Mouse (Mus musculus) CH12.LX (cell line): ENCODE results near the gene Kcmf1. TPM values are rescaled to one million over a fixed set of nuclear protein-coding genes. Genes with fewer than 3 reads are reported as not detected.
A peak's percentile ranks its signal among the peaks of the same experiment; 100 is the strongest.

ENCODE experiments used
- DNase-seq: peaks from one replicate; pipeline ENCODE4 v3.0.0-alpha.2; 2013; ENCODE audit errors: extremely low read depth
- H3K27ac ChIP-seq: 2 replicates; pipeline ENCODE4 v1.5.1; 2012; ENCODE audit warnings: low read depth, mild to moderate bottlenecking, control low read depth, moderate library complexity; ENCODE audit not compliant: insufficient read depth
- H3K27me3 ChIP-seq: replicated peaks from 2 replicates; pipeline ENCODE3; 2012; ENCODE audit warnings: inconsistent platforms
- H3K36me3 ChIP-seq, 2 experiments: replicated peaks in 1 of 2; 2 replicates each; pipeline versions ENCODE3 to v1.6.1; 2012; ENCODE audit warnings: inconsistent platforms in 1 of 2, low read length in 1 of 2, mild to moderate bottlenecking in 1 of 2, mixed read lengths in 1 of 2, moderate library complexity in 1 of 2; ENCODE audit not compliant: control insufficient read depth in 1 of 2, insufficient read depth in 1 of 2
- H3K4me1 ChIP-seq, 2 experiments: 2 replicates each; pipeline ENCODE4 v1.6.1; 2012; ENCODE audit warnings: inconsistent platforms in 1 of 2, moderate library complexity in 1 of 2; ENCODE audit not compliant: insufficient read depth in 2 of 2, control insufficient read depth in 1 of 2
- H3K4me2 ChIP-seq: 2 replicates; pipeline ENCODE4 v1.6.1; 2012; ENCODE audit warnings: low read depth, mild to moderate bottlenecking, control low read depth; ENCODE audit not compliant: poor library complexity, insufficient read depth, severe bottlenecking
- H3K4me3 ChIP-seq, 3 experiments: fragments of 150-350 bp in 1 of 3; sonication (generic) in 1 of 3; replicated peaks in 1 of 3; 2 replicates each; pipeline versions ENCODE3 to v1.5.1; 2011 to 2012; ENCODE audit warnings: low read depth in 2 of 3, low read length in 2 of 3, mild to moderate bottlenecking in 2 of 3, moderate library complexity in 2 of 3, control low read depth in 1 of 3, improper control_type of control experiment in 1 of 3, inconsistent platforms in 1 of 3, mixed read lengths in 1 of 3; ENCODE audit not compliant: poor library complexity in 1 of 3
- H3K79me2 ChIP-seq: replicated peaks from 2 replicates; pipeline ENCODE4 v1.6.1; 2012; ENCODE audit warnings: mild to moderate bottlenecking, moderate library complexity; ENCODE audit not compliant: control insufficient read depth, poor library complexity, insufficient read depth, severe bottlenecking; ENCODE audit errors: extremely low read depth
- H3K9ac ChIP-seq: 2 replicates; pipeline ENCODE4 v1.6.1; 2012; ENCODE audit warnings: low read depth, mild to moderate bottlenecking, control low read depth, moderate library complexity; ENCODE audit not compliant: insufficient read depth
- H3K9me3 ChIP-seq: replicated peaks from 2 replicates; pipeline ENCODE3; 2012; ENCODE audit warnings: low read length, inconsistent platforms, mixed read lengths
- BHLHE40 ChIP-seq: IDR thresholded peaks from 2 replicates; pipeline ENCODE4 v1.6.1; 2011; ENCODE audit warnings: mild to moderate bottlenecking, low read depth, low read length, improper control_type of control experiment
- CTCF ChIP-seq, 2 experiments: IDR thresholded peaks in 1 of 2; conservative IDR thresholded peaks in 1 of 2; 2 replicates each; pipeline ENCODE4 v1.5.1; 2011 to 2012; ENCODE audit warnings: low read depth in 2 of 2, low read length in 2 of 2, improper control_type of control experiment in 1 of 2, inconsistent platforms in 1 of 2, mild to moderate bottlenecking in 1 of 2, moderate library complexity in 1 of 2
- E2F4 ChIP-seq: IDR thresholded peaks from 2 replicates; pipeline ENCODE4 v1.6.1; 2011; ENCODE audit warnings: low read depth, low read length, improper control_type of control experiment; ENCODE audit not compliant: insufficient replicate concordance
- EP300 ChIP-seq: IDR thresholded peaks from 2 replicates; pipeline ENCODE4 v1.6.1; 2011; ENCODE audit warnings: low read length, improper control_type of control experiment
- GABPA ChIP-seq: IDR thresholded peaks from 2 replicates; pipeline ENCODE4 v1.6.1; 2012; ENCODE audit warnings: low read depth, low read length, improper control_type of control experiment, inconsistent platforms; ENCODE audit not compliant: insufficient replicate concordance
- HCFC1 ChIP-seq: IDR thresholded peaks from 2 replicates; pipeline ENCODE4 v1.6.1; 2012; ENCODE audit warnings: low read depth, mild to moderate bottlenecking, inconsistent platforms, low read length, improper control_type of control experiment
- IRF4 ChIP-seq: IDR thresholded peaks from 2 replicates; pipeline ENCODE4 v1.6.1; 2014; ENCODE audit warnings: low read depth, mild to moderate bottlenecking, inconsistent platforms, low read length, improper control_type of control experiment
- JUND ChIP-seq: conservative IDR thresholded peaks from 2 replicates; pipeline ENCODE4 v1.6.1; 2011; ENCODE audit warnings: low read depth, low read length, improper control_type of control experiment
- MAFK ChIP-seq: IDR thresholded peaks from 2 replicates; pipeline ENCODE4 v1.6.1; 2011; ENCODE audit warnings: low read length, improper control_type of control experiment; ENCODE audit not compliant: insufficient replicate concordance
- MAX ChIP-seq: IDR thresholded peaks from 2 replicates; pipeline ENCODE4 v1.6.1; 2011; ENCODE audit warnings: low read length, improper control_type of control experiment
- MXI1 ChIP-seq: IDR thresholded peaks from 2 replicates; pipeline ENCODE4 v1.6.1; 2011; ENCODE audit warnings: mild to moderate bottlenecking, low read depth, low read length, improper control_type of control experiment
- MYC ChIP-seq: IDR thresholded peaks from 2 replicates; pipeline ENCODE4 v1.6.1; 2011; ENCODE audit warnings: low read depth, mild to moderate bottlenecking, improper control_type of control experiment, low read length
- POLR2A ChIP-seq: IDR thresholded peaks from 2 replicates; pipeline ENCODE4 v1.6.1; 2011; ENCODE audit warnings: low read depth, mild to moderate bottlenecking, improper control_type of control experiment, low read length
- POLR2AphosphoS2 ChIP-seq: IDR thresholded peaks from 2 replicates; pipeline ENCODE4 v1.6.1; 2011; ENCODE audit warnings: low read depth, low read length, improper control_type of control experiment
- RCOR1 ChIP-seq: conservative IDR thresholded peaks from 2 replicates; pipeline ENCODE4 v1.6.1; 2012; ENCODE audit warnings: low read depth, mild to moderate bottlenecking, inconsistent platforms, low read length, improper control_type of control experiment
- SIN3A ChIP-seq: IDR thresholded peaks from 2 replicates; pipeline ENCODE4 v1.6.1; 2012; ENCODE audit warnings: low read length, improper control_type of control experiment, inconsistent platforms
- SMC3 ChIP-seq: IDR thresholded peaks from 2 replicates; pipeline ENCODE4 v1.6.1; 2011; ENCODE audit warnings: low read depth, low read length, improper control_type of control experiment
- TBP ChIP-seq: conservative IDR thresholded peaks from 2 replicates; pipeline ENCODE4 v1.6.1; 2011; ENCODE audit warnings: low read depth, low read length, improper control_type of control experiment
- USF2 ChIP-seq: conservative IDR thresholded peaks from 2 replicates; pipeline ENCODE4 v1.6.1; 2011; ENCODE audit warnings: low read depth, low read length, improper control_type of control experiment
- ZKSCAN1 ChIP-seq: IDR thresholded peaks from 2 replicates; pipeline ENCODE4 v1.6.1; 2012; ENCODE audit warnings: low read depth, inconsistent platforms, low read length, improper control_type of control experiment, borderline replicate concordance
- ZMIZ1 ChIP-seq: IDR thresholded peaks from 2 replicates; pipeline ENCODE4 v1.6.1; 2012; ENCODE audit warnings: low read depth, mild to moderate bottlenecking, inconsistent platforms, low read length, improper control_type of control experiment
- dilution Hi-C: fragments of 300-500 bp; cut with MboI; formaldehyde crosslinking; loops from 2 replicates; pipeline ENCODE4 v1.14.3; 2020; ENCODE audit warnings: low sequenced_read_pairs; ENCODE audit not compliant: extremely low pct_unique_long_range_greater_than_20kb, extremely low pct_ligation_motif_present
- in situ Hi-C: fragments of 300-500 bp; cut with MboI; formaldehyde crosslinking; loops from 3 replicates; pipeline ENCODE4 v1.14.3; 2019; ENCODE audit warnings: low sequenced_read_pairs, low pct_ligation_motif_present, low pct_unique_long_range_greater_than_20kb, mixed read lengths
- polyA plus RNA-seq: library from polyadenylated mRNA; unstranded; fragments of >175 nt; gene quantifications from 2 replicates; pipeline ENCODE4 v1.2.1, GENCODE M21; 2012; ENCODE audit warnings: low read depth; ENCODE audit not compliant: insufficient read length
- total RNA-seq, 2 experiments: library from RNA; depleted of rRNA; stranded (reverse); fragments of 300-350 nt in 1 of 2; fragments of >200 nt in 1 of 2; gene quantifications; 2 replicates each; pipeline ENCODE4 v1.2.3; 2012 to 2014

Kcmf1 gene
- total and polyA plus RNA-seq, 3 experiments, result 98.0 to 207 (median 108) TPM

DNA sequence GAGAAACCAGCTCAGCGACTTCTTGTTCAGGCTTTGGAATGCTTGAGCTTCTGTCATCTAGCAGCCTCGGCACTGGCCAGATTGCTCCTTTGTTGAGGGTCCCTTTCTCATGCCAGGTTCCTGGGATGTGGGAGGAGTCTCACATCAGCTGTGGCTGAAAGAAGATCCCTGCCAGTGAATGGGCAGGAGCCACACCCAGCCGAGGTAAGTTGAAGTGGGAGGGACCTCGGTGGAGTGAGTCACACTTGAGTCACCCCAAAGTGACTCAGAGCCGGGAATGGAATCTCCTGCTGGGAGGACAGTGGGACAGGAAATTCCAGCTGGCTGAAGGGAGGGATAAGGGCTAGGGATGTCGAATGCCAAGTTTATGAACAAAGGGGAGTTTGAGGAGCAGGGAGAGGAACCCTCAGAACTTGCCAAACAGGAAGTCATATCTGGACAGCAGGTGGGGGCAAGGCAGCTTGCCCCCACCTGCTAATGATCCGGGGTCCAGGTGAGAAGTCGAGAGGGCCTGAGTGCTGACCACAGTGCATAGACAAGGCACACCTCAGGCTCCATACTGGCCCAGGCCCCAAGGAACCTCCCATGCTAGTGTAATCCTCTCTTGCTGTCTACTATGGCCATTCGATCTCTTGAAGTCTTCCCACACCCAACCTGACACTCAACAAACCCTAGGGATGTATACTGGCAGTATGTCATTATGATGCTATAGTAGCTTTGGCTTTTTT lies 27.1 kb upstream of the Kcmf1 start:
- no peaks in the 10 kb centered on the region for H3K79me2 ChIP-seq
- no peak overlapping the region; the same call in 1 of the 2 replicates for H3K9ac ChIP-seq
- TF ChIP-seq POLR2A (no peak), MXI1 (no peak), SIN3A (no peak), POLR2AphosphoS2 (no peak), MAFK (no peak), JUND (no peak), TBP (no peak), GABPA (no peak), HCFC1 (no peak), ZKSCAN1 (no peak)
- 0 out of 2 replicates have a peak overlapping the region, but pooled peaks have one; percentile 51 for H3K4me2 ChIP-seq
- no peaks in the 10 kb centered on the region for H3K9me3 ChIP-seq
- DNase-seq, result no peak
- in situ Hi-C loops, result no loop called here
- no peak overlapping the region for H3K27ac ChIP-seq
- no peaks in the 10 kb centered on the region for H3K27me3 ChIP-seq
- H3K4me3 ChIP-seq, result no peak overlapping the region
- dilution Hi-C loops, result no loop called here
- H3K4me1 ChIP-seq, result peaks cover 6 to 19% of the 10 kb centered on the region in 2 experiments
- H3K36me3 ChIP-seq, result no peaks in the 10 kb centered on the region

DNA sequence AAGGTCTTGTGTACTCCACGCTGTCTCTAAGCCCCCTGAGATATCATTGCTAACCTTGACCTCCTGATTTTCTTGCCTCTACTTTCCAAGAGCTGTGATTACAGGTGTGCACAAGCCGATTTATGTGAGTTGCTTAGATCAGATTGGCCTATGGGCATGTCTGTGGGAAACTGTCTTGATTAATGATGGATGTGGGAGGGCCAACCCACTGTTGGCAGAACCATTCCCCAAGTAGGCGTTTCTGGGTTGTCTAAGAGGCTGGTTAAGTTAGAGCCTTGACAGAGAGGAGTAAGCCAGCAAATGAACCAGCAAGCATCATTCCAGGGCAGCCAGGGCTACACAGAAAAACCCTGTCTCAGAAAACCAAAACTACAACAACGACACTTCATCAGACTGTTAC lies 26.3 kb upstream of the Kcmf1 start:
- H3K79me2 ChIP-seq, result no peaks in the 10 kb centered on the region
- no peaks in the 10 kb centered on the region for H3K9me3 ChIP-seq
- no peaks in the 10 kb centered on the region for H3K36me3 ChIP-seq
- H3K9ac ChIP-seq, result no peak overlapping the region
- no peak overlapping the region for H3K4me3 ChIP-seq
- dilution Hi-C loops, result no loop called here
- no peak overlapping the region for H3K27ac ChIP-seq
- H3K4me2 ChIP-seq, result no peak overlapping the region
- in situ Hi-C loops, result no loop called here
- H3K27me3 ChIP-seq, result no peaks in the 10 kb centered on the region
- TF ChIP-seq MAFK (no peak), E2F4 (no peak), USF2 (no peak), ZMIZ1 (no peak), GABPA (no peak), RCOR1 (no peak), POLR2AphosphoS2 (no peak), MYC (no peak), EP300 (no peak), SMC3 (no peak), IRF4 (no peak), CTCF (conservative IDR thresholded peaks at IDR 0.05 in 1 of 2, IDR thresholded peaks at IDR 0.05 in 1 of 2; ENCODE audit: low read depth in 2 of 2, low read length in 2 of 2) (no peak), MXI1 (no peak), MAX (no peak), BHLHE40 (no peak)
- H3K4me1 ChIP-seq, result peaks cover 6 to 19% of the 10 kb centered on the region in 2 experiments
- no peak for DNase-seq
